Mouse (Mus musculus): ENCODE measurements around the gene Igsf9.
A peak's percentile ranks its signal among the peaks of the same experiment; 100 is the strongest.

The Igsf9 gene

GRCm38 (mm10) chr1:172503111-172503997 lies 21.8 kb downstream of the Igsf9 start:
- peaks cover 38% of the 10 kb centered on the region for H3K36me3 ChIP-seq (ENCODE audit: insufficient read depth, low read length)
- TF ChIP-seq CTCF (conservative IDR thresholded peaks at IDR 0.05; ENCODE audit: low read length) = no peak
- no peak for TF ChIP-seq NANOG (IDR thresholded peaks at IDR 0.05; ENCODE audit: borderline replicate concordance, low read length)
- TF ChIP-seq POU5F1 (IDR thresholded peaks at IDR 0.05; ENCODE audit: borderline replicate concordance, low read length) = no peak
- no peaks in the 10 kb centered on the region for H3K9me3 ChIP-seq (ENCODE audit: low read length)
- peaks cover 69% of the 10 kb centered on the region for H3K4me1 ChIP-seq (replicated peaks; ENCODE audit: low read depth, low read length)
- peaks cover 7% of the 10 kb centered on the region; the same call in 1 of the 2 replicates for H3K27me3 ChIP-seq (ENCODE audit: insufficient read depth, low read length)
- peak overlapping the region; percentile 87 for H3K4me3 ChIP-seq (replicated peaks; ENCODE audit: low read length)

DNA sequence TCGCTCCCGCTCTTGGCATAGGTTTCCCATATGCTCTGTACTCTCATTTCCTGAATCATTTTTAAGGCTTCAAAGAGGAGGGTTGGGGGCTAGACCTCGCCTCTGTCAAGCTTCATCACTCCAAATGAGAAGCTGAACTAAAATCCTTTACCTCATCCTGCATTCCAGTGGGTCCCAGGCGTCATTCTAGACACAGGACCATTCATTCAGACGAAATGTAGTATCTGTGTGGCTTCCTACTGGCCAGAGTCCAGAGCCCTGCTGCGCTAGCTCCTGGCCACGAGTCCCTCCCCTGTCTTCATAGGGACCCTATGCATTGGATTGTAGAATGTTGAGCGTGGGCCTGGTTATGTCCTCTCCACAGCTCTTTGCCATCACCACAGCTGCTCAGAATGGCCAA lies 23.2 kb downstream of the Igsf9 start:
- Histone ChIP-seq H3K9me3 (ENCODE audit: low read length) (no peaks in the 10 kb centered on the region), H3K36me3 (ENCODE audit: insufficient read depth, low read length) (peaks cover 41% of the 10 kb centered on the region), H3K4me1 (replicated peaks; ENCODE audit: low read depth, low read length) (peaks cover 61% of the 10 kb centered on the region), H3K27me3 (ENCODE audit: insufficient read depth, low read length) (peaks cover 7% of the 10 kb centered on the region; the same call in 1 of the 2 replicates), H3K4me3 (replicated peaks; ENCODE audit: low read length) (peak overlapping the region; percentile 24)
- TF ChIP-seq NANOG (IDR thresholded peaks at IDR 0.05; ENCODE audit: borderline replicate concordance, low read length) (no peak), POU5F1 (IDR thresholded peaks at IDR 0.05; ENCODE audit: borderline replicate concordance, low read length) (no peak), CTCF (conservative IDR thresholded peaks at IDR 0.05; ENCODE audit: low read length) (no peak)

DNA sequence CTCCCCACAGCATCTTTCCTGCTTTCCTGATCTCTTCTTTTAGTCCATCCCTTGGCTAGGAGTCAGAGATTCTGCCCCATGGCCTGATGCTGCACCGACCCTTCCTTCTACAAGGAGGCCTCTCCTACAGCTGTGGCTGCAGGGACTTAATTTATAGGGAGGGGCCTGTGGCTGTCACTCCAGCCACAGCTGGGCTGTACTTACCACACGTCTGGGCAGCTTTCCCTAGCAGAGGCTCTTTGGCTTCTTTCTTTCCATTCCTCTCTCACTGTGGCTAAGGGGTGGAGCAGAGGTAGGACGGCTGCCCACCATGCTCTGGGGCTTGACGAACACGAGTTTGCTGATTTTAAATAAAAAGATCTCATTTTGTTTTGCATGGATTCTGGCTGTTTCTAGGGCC lies 25.4 kb downstream of the Igsf9 start:
- Histone ChIP-seq H3K4me3 (replicated peaks; ENCODE audit: low read length) (no peak overlapping the region), H3K36me3 (ENCODE audit: insufficient read depth, low read length) (peaks cover 41% of the 10 kb centered on the region), H3K9me3 (ENCODE audit: low read length) (no peaks in the 10 kb centered on the region), H3K27me3 (ENCODE audit: insufficient read depth, low read length) (peaks cover 4% of the 10 kb centered on the region; the same call in 1 of the 2 replicates), H3K4me1 (replicated peaks; ENCODE audit: low read depth, low read length) (peaks cover 68% of the 10 kb centered on the region)
- no peak for TF ChIP-seq NANOG (IDR thresholded peaks at IDR 0.05; ENCODE audit: borderline replicate concordance, low read length)
- TF ChIP-seq POU5F1 (IDR thresholded peaks at IDR 0.05; ENCODE audit: borderline replicate concordance, low read length) = no peak
- no peak for TF ChIP-seq CTCF (conservative IDR thresholded peaks at IDR 0.05; ENCODE audit: low read length)

- peaks cover 4% of the 10 kb centered on the region; the same call in 1 of the 2 replicates for H3K27me3 ChIP-seq (ENCODE audit: insufficient read depth, low read length)
- H3K4me1 ChIP-seq (replicated peaks; ENCODE audit: low read depth, low read length) = peaks cover 68% of the 10 kb centered on the region
- peaks cover 41% of the 10 kb centered on the region for H3K36me3 ChIP-seq (ENCODE audit: insufficient read depth, low read length)
- H3K4me3 ChIP-seq (replicated peaks; ENCODE audit: low read length) = no peak overlapping the region
- TF ChIP-seq NANOG (IDR thresholded peaks at IDR 0.05; ENCODE audit: borderline replicate concordance, low read length) = no peak
- TF ChIP-seq CTCF (conservative IDR thresholded peaks at IDR 0.05; ENCODE audit: low read length) = no peak
- H3K9me3 ChIP-seq (ENCODE audit: low read length) = no peaks in the 10 kb centered on the region
Measured at GRCm38 (mm10) chr1:172507701-172508100, 26.1 kb downstream of the Igsf9 start.

- TF ChIP-seq CTCF (conservative IDR thresholded peaks at IDR 0.05; ENCODE audit: low read length) = no peak
- no peak for TF ChIP-seq POU5F1 (IDR thresholded peaks at IDR 0.05; ENCODE audit: borderline replicate concordance, low read length)
- TF ChIP-seq NANOG (IDR thresholded peaks at IDR 0.05; ENCODE audit: borderline replicate concordance, low read length) = no peak
- no peak overlapping the region for H3K4me3 ChIP-seq (replicated peaks; ENCODE audit: low read length)
- peaks cover 41% of the 10 kb centered on the region for H3K36me3 ChIP-seq (ENCODE audit: insufficient read depth, low read length)
- peaks cover 68% of the 10 kb centered on the region for H3K4me1 ChIP-seq (replicated peaks; ENCODE audit: low read depth, low read length)
- no peaks in the 10 kb centered on the region for H3K9me3 ChIP-seq (ENCODE audit: low read length)
- peaks cover 4% of the 10 kb centered on the region; the same call in 1 of the 2 replicates for H3K27me3 ChIP-seq (ENCODE audit: insufficient read depth, low read length)
Measured at GRCm38 (mm10) chr1:172508172-172508571, 26.6 kb downstream of the Igsf9 start.

- Histone ChIP-seq H3K27me3 (ENCODE audit: insufficient read depth, low read length) (peaks cover 4% of the 10 kb centered on the region; the same call in 1 of the 2 replicates), H3K9me3 (ENCODE audit: low read length) (no peaks in the 10 kb centered on the region), H3K4me3 (replicated peaks; ENCODE audit: low read length) (no peak overlapping the region), H3K4me1 (replicated peaks; ENCODE audit: low read depth, low read length) (peaks cover 69% of the 10 kb centered on the region), H3K36me3 (ENCODE audit: insufficient read depth, low read length) (peaks cover 41% of the 10 kb centered on the region)
- TF ChIP-seq NANOG (IDR thresholded peaks at IDR 0.05; ENCODE audit: borderline replicate concordance, low read length) (no peak), CTCF (conservative IDR thresholded peaks at IDR 0.05; ENCODE audit: low read length) (no peak), POU5F1 (IDR thresholded peaks at IDR 0.05; ENCODE audit: borderline replicate concordance, low read length) (no peak)
Measured at GRCm38 (mm10) chr1:172509235-172509634, 27.6 kb downstream of the Igsf9 start.

- H3K4me3 ChIP-seq (replicated peaks; ENCODE audit: low read length) = no peak overlapping the region
- H3K27me3 ChIP-seq (ENCODE audit: insufficient read depth, low read length) = peaks cover 4% of the 10 kb centered on the region; the same call in 1 of the 2 replicates
- H3K9me3 ChIP-seq (ENCODE audit: low read length) = no peaks in the 10 kb centered on the region
- H3K36me3 ChIP-seq (ENCODE audit: insufficient read depth, low read length) = peaks cover 38% of the 10 kb centered on the region
- TF ChIP-seq NANOG (IDR thresholded peaks at IDR 0.05; ENCODE audit: borderline replicate concordance, low read length) (no peak), CTCF (conservative IDR thresholded peaks at IDR 0.05; ENCODE audit: low read length) (no peak), POU5F1 (IDR thresholded peaks at IDR 0.05; ENCODE audit: borderline replicate concordance, low read length) (no peak)
- H3K4me1 ChIP-seq (replicated peaks; ENCODE audit: low read depth, low read length) = peaks cover 69% of the 10 kb centered on the region
Measured at GRCm38 (mm10) chr1:172509983-172510382, 28.4 kb downstream of the Igsf9 start.

GRCm38 (mm10) chr1:172510421-172510972 lies 28.9 kb downstream of the Igsf9 start:
- H3K27me3 ChIP-seq (ENCODE audit: insufficient read depth, low read length) = peaks cover 2% of the 10 kb centered on the region; the same call in 1 of the 2 replicates
- H3K4me3 ChIP-seq (replicated peaks; ENCODE audit: low read length) = peak overlapping the region; percentile 57
- peaks cover 69% of the 10 kb centered on the region for H3K4me1 ChIP-seq (replicated peaks; ENCODE audit: low read depth, low read length)
- TF ChIP-seq POU5F1 (IDR thresholded peaks at IDR 0.05; ENCODE audit: borderline replicate concordance, low read length) = no peak
- TF ChIP-seq CTCF (conservative IDR thresholded peaks at IDR 0.05; ENCODE audit: low read length) = no peak
- TF ChIP-seq NANOG (IDR thresholded peaks at IDR 0.05; ENCODE audit: borderline replicate concordance, low read length) = no peak
- peaks cover 33% of the 10 kb centered on the region for H3K36me3 ChIP-seq (ENCODE audit: insufficient read depth, low read length)
- no peaks in the 10 kb centered on the region for H3K9me3 ChIP-seq (ENCODE audit: low read length)
